Mouse (Mus musculus) liver (tissue): ENCODE measurements at regions not wholly inside any gene's neighbourhood (a gene's known extent, or its start where the extent isn't known, plus 50 kb on each side); places are given as distances from the start of the nearest gene placed in this dataset.
"Not testable (repeated sequence)": the region's sequence is repeated elsewhere in the genome, so short reads cannot be mapped to it uniquely, and the experiment has no call there.

ENCODE experiments used
- DNase-seq: peaks from one replicate; pipeline ENCODE4 v3.0.0-alpha.2; 2020; ENCODE audit warnings: mixed read lengths

- no peak for DNase-seq
Observed at GRCm38 (mm10) chr13:81013953-81014352, 130.8 kb downstream of the Arrdc3 start.

GRCm38 (mm10) chr13:81020106-81020747, 137.0 kb downstream of the Arrdc3 start:
- DNase-seq, result no peak

GRCm38 (mm10) chr13:81020811-81021210, 137.6 kb downstream of the Arrdc3 start:
- DNase-seq, result no peak

GRCm38 (mm10) chr13:81022410-81022809, 139.2 kb downstream of the Arrdc3 start:
- no peak for DNase-seq

GRCm38 (mm10) chr13:81025241-81025760, 142.1 kb downstream of the Arrdc3 start:
- not testable (repeated sequence) for DNase-seq

- DNase-seq, result no peak
Observed at GRCm38 (mm10) chr13:81037316-81037715, 154.1 kb downstream of the Arrdc3 start.

- DNase-seq, result no peak
Observed at GRCm38 (mm10) chr13:81038736-81039135, 155.6 kb downstream of the Arrdc3 start.

- no peak for DNase-seq
Observed at GRCm38 (mm10) chr13:81040494-81040893, 157.3 kb downstream of the Arrdc3 start.

- no peak for DNase-seq
Observed at GRCm38 (mm10) chr13:81041646-81042045, 158.5 kb downstream of the Arrdc3 start.
